Mouse (Mus musculus) midbrain, embryonic 16.5 days (tissue): ENCODE measurements at regions not wholly inside any gene's neighbourhood (a gene's known extent, or its start where the extent isn't known, plus 50 kb on each side); places are given as distances from the start of the nearest gene placed in this dataset.
A peak's percentile ranks its signal among the peaks of the same experiment; 100 is the strongest.

Source experiments
- ATAC-seq: fragments of 200-750 bp; cut with Nextera tagmentation; 2 replicates; pipeline ENCODE4 v1.8.0; 2017; ENCODE audit warnings: moderate TSS enrichment
- H3K27ac ChIP-seq: fragments of 300-500 bp; sonication (generic); 2 replicates; pipeline ENCODE4 v1.5.1; 2014; ENCODE audit warnings: mild to moderate bottlenecking, low read length, mixed read lengths
- H3K27me3 ChIP-seq: fragments of 300-500 bp; sonication (generic); 2 replicates; pipeline ENCODE4 v1.6.1; 2014; ENCODE audit warnings: low read depth, low read length, mixed read lengths; ENCODE audit not compliant: control insufficient read depth, insufficient read depth
- H3K36me3 ChIP-seq: fragments of 300-500 bp; sonication (generic); 2 replicates; pipeline ENCODE4 v1.6.1; 2014; ENCODE audit warnings: mild to moderate bottlenecking, low read length, moderate library complexity, mixed read lengths; ENCODE audit not compliant: control insufficient read depth, insufficient read depth
- H3K4me1 ChIP-seq: fragments of 300-500 bp; sonication (generic); 2 replicates; pipeline ENCODE4 v1.6.1; 2014; ENCODE audit warnings: mild to moderate bottlenecking, low read length, mixed read lengths; ENCODE audit not compliant: control insufficient read depth, insufficient read depth
- H3K4me2 ChIP-seq: fragments of 300-500 bp; sonication (generic); 2 replicates; pipeline ENCODE4 v1.6.1; 2014; ENCODE audit warnings: mild to moderate bottlenecking, low read length, mixed read lengths
- H3K4me3 ChIP-seq: fragments of 300-500 bp; sonication (generic); 2 replicates; pipeline ENCODE4 v1.5.1; 2014; ENCODE audit warnings: low read depth, mild to moderate bottlenecking, low read length, moderate library complexity, mixed read lengths
- H3K9ac ChIP-seq: fragments of 300-500 bp; sonication (generic); 2 replicates; pipeline ENCODE4 v1.6.1; 2014; ENCODE audit warnings: low read depth, low read length, mixed read lengths
- H3K9me3 ChIP-seq: fragments of 300-500 bp; sonication (generic); replicated peaks from 2 replicates; pipeline ENCODE4 v1.6.1; 2014; ENCODE audit warnings: mild to moderate bottlenecking, low read length, mixed read lengths; ENCODE audit not compliant: control insufficient read depth, poor library complexity, severe bottlenecking
- WGBS: fragments of 180-500 bp; shearing (Covaris S2); extraction: QIAGEN DNeasy Blood & Tissue Kit; methylation state at CpG from one replicate; pipeline ENCODE4 v1.1.7; 2014; 5-methylcytosine and 5-hydroxymethylcytosine counted together

- Histone ChIP-seq H3K4me3 (no peak overlapping the region), H3K27me3 (no peaks in the 10 kb centered on the region), H3K36me3 (no peaks in the 10 kb centered on the region), H3K27ac (no peak overlapping the region), H3K4me2 (no peak overlapping the region), H3K9me3 (no peaks in the 10 kb centered on the region), H3K9ac (no peak overlapping the region), H3K4me1 (no peaks in the 10 kb centered on the region)
- ATAC-seq = no peak
- 93% methylated on average over 8 of the region's 8 CpGs for WGBS
These were observed 847.9 kb downstream of the Kcnj2 start for GRCm38 (mm10) chr11:111913891-111914290.

GRCm38 (mm10) chr11:111926336-111926735, 855.7 kb upstream of the Sox9 start:
- WGBS = 100% methylated on average over 1 of the region's 1 CpGs
- no peaks in the 10 kb centered on the region for H3K9me3 ChIP-seq
- no peak overlapping the region for H3K27ac ChIP-seq
- H3K4me3 ChIP-seq = no peak overlapping the region
- no peak for ATAC-seq
- H3K4me2 ChIP-seq = no peak overlapping the region
- no peak overlapping the region for H3K9ac ChIP-seq
- no peaks in the 10 kb centered on the region for H3K27me3 ChIP-seq
- H3K4me1 ChIP-seq = no peaks in the 10 kb centered on the region
- H3K36me3 ChIP-seq = no peaks in the 10 kb centered on the region

GRCm38 (mm10) chr11:111929366-111929765, 852.7 kb upstream of the Sox9 start:
- Histone ChIP-seq H3K27me3 (no peaks in the 10 kb centered on the region), H3K9ac (0 out of 2 replicates have a peak overlapping the region, but pooled peaks have one; percentile 7), H3K36me3 (no peaks in the 10 kb centered on the region), H3K9me3 (no peaks in the 10 kb centered on the region), H3K27ac (no peak overlapping the region), H3K4me2 (no peak overlapping the region), H3K4me3 (no peak overlapping the region), H3K4me1 (no peaks in the 10 kb centered on the region)
- ATAC-seq = no peak
- WGBS = 48% methylated on average over 10 of the region's 10 CpGs

DNA sequence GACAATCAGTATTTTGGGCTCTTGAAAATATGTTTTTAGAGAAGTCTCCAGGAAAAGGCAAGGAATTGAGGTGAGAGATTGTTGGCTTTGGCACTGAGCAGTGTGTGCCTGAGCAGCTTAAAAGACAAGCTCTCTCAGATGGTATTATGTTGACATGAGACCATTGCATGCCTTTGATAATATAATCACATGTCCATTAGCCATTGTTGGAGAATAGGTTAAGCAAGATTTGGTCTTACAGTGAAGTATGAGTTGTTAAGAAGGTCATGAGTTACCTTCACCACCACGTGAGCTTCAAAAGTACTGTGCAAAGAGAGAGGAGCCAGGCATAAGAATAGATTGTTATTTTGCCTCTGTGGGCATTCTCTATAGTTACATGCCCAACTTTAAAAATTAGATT, 850.0 kb upstream of the Sox9 start:
- Histone ChIP-seq H3K4me1 (no peaks in the 10 kb centered on the region), H3K4me3 (no peak overlapping the region), H3K9me3 (no peaks in the 10 kb centered on the region), H3K9ac (no peak overlapping the region), H3K36me3 (no peaks in the 10 kb centered on the region), H3K27me3 (no peaks in the 10 kb centered on the region), H3K4me2 (no peak overlapping the region), H3K27ac (no peak overlapping the region)
- WGBS = 89% methylated on average over 1 of the region's 1 CpGs
- no peak for ATAC-seq

DNA sequence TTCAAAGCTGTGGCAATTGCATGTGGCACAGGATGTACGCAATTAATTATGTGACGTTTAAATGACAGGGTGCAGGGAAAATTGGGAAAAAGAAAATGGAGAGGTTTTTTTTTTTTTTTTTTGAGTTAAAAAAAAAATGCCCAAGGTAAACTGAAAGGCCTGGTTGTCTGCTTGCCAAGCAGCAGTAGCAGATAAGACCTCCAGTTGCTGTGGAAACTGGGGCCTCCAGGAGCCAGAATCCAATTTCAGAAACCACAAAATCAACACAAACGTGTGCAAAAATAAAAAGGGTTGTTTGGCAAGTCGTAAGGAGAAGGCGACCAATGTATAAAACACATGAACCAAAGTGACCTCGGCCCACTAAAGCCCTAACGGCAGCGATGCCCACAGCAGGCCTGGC, 837.7 kb upstream of the Sox9 start:
- 59% methylated on average over 8 of the region's 8 CpGs for WGBS

GRCm38 (mm10) chr11:111945806-111946205, 836.2 kb upstream of the Sox9 start:
- Histone ChIP-seq H3K27ac (no peak overlapping the region), H3K4me1 (peaks cover 7% of the 10 kb centered on the region), H3K36me3 (no peaks in the 10 kb centered on the region), H3K4me2 (no peak overlapping the region), H3K27me3 (no peaks in the 10 kb centered on the region), H3K9ac (no peak overlapping the region), H3K9me3 (no peaks in the 10 kb centered on the region), H3K4me3 (no peak overlapping the region)
- ATAC-seq = no peak

More for the DNA sequence above, 837.7 kb upstream of the Sox9 start:
- Histone ChIP-seq H3K27ac (peak overlapping the region; percentile 33; the same call in 1 of the 2 replicates), H3K9ac (no peak overlapping the region), H3K4me1 (peaks cover 7% of the 10 kb centered on the region), H3K4me2 (no peak overlapping the region; the same call in 1 of the 2 replicates), H3K27me3 (no peaks in the 10 kb centered on the region), H3K9me3 (no peaks in the 10 kb centered on the region), H3K4me3 (no peak overlapping the region), H3K36me3 (no peaks in the 10 kb centered on the region)
- no peak for ATAC-seq

DNA sequence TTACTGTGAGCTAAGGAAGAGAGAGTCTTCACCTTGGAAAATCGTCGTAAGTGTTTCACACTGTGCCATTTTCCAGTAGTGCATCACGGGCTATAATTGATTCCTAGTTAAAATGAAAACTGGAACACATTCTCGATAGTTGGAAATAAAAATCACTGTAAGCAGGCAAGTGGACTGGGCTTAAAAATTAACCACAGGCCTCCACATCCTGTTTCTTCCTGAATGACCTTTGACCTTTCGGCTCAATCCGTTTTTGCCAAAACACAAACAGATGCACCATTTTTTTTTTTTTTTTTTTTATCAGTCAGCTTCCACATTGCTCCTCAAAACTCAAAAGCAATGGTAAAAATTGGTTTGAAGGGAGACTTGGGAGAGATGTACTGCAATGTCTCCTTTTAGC, 834.4 kb upstream of the Sox9 start:
- no peak overlapping the region for H3K9ac ChIP-seq
- H3K27me3 ChIP-seq = no peaks in the 10 kb centered on the region
- H3K36me3 ChIP-seq = no peaks in the 10 kb centered on the region
- peaks cover 7% of the 10 kb centered on the region for H3K4me1 ChIP-seq
- H3K27ac ChIP-seq = no peak overlapping the region
- H3K4me2 ChIP-seq = no peak overlapping the region
- no peaks in the 10 kb centered on the region for H3K9me3 ChIP-seq
- 89% methylated on average over 6 of the region's 6 CpGs for WGBS
- H3K4me3 ChIP-seq = no peak overlapping the region
- no peak for ATAC-seq

DNA sequence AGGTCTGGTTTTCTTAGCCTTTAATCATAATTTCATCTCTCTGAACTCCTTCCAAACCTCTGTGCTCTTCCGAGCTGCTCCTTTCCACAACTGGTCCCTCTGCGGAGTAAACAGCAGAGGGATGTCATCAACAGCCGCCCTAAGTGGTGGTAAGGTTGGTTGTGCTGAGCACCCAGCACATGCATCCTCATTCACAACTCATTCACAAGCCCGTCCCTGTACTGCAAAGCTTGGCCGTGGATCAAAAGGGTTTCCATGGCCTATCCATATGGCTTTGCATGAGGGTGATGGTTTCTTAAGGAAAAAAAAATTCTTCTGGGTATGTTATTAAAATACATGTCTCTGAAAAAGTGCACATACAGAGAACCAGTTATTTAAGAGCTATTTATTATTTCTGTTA, 828.6 kb upstream of the Sox9 start:
- Histone ChIP-seq H3K36me3 (no peaks in the 10 kb centered on the region), H3K9me3 (no peaks in the 10 kb centered on the region), H3K27me3 (no peaks in the 10 kb centered on the region), H3K27ac (no peak overlapping the region), H3K4me3 (no peak overlapping the region), H3K9ac (no peak overlapping the region), H3K4me1 (no peaks in the 10 kb centered on the region), H3K4me2 (no peak overlapping the region)
- 67% methylated on average over 5 of the region's 5 CpGs for WGBS
- no peak for ATAC-seq

GRCm38 (mm10) chr11:111957721-111958287, 824.2 kb upstream of the Sox9 start:
- no peak for ATAC-seq
- Histone ChIP-seq H3K4me3 (no peak overlapping the region), H3K9me3 (no peaks in the 10 kb centered on the region), H3K4me2 (no peak overlapping the region), H3K4me1 (peaks cover 2% of the 10 kb centered on the region; the same call in 1 of the 2 replicates), H3K27ac (no peak overlapping the region), H3K27me3 (no peaks in the 10 kb centered on the region), H3K36me3 (no peaks in the 10 kb centered on the region), H3K9ac (no peak overlapping the region)
- 60% methylated on average over 5 of the region's 5 CpGs for WGBS
